Mouse (Mus musculus): ENCODE results near the gene Nlrp6. TPM values are rescaled to one million over a fixed set of nuclear protein-coding genes. Genes with fewer than 3 reads are reported as not detected.

The Nlrp6 gene
- polyA plus RNA-seq (2014; fragmentation: Illumina TruSeq; extraction: RNeasy Lipid Tissue Mini Kit (QIAGEN cat#74804); ENCODE audit: low read depth, low replicate concordance): not detected

DNA sequence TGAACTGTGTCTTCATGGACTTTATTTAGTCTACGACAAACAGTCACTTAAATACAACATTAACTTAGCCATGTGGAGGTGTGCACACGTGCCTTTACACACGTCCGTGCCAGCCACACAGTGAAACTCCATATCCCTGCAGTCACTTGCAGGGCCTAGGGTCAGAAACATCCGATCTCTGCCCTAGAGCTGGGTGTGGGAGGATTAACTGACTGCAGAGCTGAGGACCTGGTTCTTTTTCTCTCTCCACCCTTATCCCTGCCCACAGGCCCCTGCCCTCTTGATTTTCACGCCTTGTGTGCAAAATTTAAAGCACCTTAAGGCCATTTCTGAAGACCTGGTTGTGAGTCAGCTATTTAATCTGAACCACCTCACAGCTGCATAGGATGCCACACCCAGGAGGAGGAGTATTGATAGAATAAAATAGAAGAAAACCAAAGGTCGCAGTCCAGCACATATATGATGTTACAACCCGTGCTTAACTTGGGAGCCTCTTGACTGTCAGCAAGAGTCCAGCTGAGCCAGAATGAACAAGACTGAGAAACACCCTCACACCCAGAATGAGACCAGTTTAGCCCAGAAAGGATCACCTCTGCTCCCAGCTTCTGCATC, at the start of gene Nlrp6:
Nlrp6 (plus strand) TSS at position 485 of the 612 bp plus-strand sequence.

DNA sequence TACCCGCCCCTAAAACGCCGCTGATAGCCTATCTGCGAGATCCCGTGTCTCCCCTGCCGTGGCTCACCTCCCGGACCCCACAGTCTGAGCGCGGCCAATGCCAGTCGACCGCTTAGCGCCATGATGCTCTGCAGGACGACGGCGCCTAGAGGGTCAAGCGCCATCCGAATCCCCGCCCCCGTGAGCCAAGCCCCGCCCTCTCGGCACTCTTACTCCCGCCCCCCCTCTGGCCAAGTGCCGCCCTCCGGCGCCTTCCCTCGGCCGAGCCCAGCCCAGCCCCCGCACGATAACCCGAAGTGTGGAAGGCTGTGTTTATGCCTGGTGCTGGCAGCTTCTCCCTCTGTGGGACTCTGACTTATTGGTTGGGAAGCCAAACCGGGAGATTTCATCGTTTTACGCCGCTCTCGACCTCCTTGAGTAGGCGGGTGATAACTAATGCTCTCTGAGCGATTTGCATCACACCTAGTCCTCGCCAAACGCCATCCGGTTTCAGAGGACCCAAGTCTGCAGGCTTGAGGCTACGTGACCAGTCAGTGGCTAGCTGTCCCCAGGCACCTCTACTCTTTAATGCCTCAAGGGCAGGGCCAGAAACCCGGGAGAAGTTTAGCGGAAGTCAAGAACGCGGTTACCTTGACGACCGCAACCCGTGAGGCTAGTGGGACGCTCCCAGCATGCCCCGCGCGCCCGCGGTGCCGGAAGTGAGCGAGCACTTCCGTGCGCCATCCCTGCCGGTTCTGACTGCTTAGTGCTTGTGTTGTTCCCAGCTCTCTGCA, 38.8 kb upstream of the Nlrp6 start, which contains the start of the genes Psmd13 and Sirt3:
Psmd13 (plus strand) TSS at position 273 of the 773 bp plus-strand sequence.
Sirt3 (minus strand) TSS at position 614 of the 773 bp plus-strand sequence.

DNA sequence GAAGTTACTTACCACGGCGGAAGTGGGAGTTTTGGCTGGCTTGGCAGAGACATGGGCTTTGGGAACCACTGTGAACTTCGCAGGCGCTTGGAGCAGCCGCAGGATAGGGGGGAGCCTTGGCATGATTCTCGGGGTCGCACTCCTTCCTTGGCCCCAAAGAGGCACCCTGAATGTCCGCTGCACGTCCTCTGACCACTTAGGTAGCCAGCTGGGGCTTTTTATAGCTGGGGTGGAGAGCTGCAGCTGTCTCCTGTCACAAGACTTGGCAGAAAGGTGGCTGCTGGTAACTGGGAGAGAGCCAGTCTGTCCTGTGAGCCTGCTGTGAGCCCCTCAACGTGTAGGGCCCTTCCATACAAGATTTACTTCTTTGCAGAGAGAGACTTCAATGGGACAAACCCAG, 20.5 kb upstream of the Nlrp6 start, which contains the start of gene Cox8b:
Cox8b (minus strand) TSS at position 227 of the 400 bp plus-strand sequence.

DNA sequence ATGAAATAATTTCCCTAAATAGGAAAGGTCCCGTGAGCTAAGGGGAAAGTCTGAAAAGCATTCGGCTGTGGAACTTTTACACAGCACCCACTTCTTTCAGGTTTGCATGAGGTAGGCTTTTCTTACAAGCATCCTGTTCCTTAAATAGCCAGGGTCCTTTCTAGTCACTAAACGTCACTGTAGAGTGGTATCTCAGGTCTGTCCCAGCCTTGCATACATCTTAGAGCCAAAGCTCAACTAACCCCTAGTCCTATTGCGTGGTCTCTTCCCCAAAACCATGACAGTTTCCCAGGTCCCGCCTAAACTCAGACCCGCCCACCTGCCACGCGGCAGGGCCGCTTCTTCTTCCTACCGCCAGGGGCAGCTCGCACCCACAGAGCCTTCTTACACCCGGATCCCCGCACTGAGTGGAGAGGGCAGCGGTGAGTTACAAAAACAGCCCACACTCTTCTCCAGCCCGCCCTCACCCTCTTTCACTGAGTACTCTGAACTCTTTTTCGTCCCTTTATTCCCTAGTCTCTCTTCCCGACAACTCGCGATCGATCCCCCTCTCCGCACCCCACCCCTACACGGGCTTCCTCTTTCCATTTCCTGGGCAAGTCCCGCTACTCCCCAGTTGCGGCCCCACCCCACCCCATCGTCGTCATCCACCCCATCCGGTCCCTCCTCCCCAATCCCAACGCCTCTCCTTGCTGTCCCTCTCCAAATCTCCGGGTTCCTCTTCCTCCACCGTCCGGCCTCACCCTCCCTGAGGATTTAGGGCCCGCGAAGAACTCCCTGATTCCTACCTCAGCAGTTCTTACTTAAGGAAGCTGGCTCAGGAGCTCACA, 20.7 kb downstream of the Nlrp6 start, which contains the start of gene Pgghg:
Pgghg (plus strand) TSS at position 170 of the 830 bp plus-strand sequence.

DNA sequence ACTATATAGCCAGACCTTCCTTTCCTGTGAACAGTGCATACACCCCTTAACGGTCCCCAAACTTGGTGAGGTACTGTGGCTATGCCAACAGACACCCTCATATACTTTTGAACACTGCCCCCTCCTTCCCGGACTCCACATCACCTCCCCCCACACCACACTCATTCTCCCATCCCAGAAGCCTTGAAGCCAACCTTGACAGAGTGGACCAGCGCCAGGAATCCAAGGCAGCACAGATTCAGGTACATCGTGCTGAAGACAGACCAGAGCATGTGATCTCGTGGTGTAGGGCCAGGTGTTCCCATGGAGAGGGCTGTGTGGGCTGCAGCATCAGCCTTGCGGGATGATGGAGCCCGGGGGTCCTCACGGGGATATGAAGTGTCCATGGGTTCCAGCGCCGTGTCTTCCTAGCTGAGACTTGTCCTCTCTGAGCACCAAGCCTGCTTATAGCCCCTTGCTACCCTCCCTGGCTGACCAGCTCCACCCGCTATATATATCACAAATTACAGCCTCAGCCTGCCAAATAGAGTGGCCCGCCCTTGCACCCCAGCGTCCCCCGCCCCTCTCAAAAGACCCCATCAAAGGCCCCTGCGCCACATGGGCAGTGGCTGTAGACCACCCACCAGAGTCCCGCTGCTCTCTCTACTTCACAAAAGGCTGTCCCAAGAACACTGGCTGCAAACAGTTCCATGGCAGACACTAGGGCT, 29.3 kb downstream of the Nlrp6 start, which contains the start of gene Ifitm5:
Ifitm5 (minus strand) TSS at position 468 of the 707 bp plus-strand sequence.

DNA sequence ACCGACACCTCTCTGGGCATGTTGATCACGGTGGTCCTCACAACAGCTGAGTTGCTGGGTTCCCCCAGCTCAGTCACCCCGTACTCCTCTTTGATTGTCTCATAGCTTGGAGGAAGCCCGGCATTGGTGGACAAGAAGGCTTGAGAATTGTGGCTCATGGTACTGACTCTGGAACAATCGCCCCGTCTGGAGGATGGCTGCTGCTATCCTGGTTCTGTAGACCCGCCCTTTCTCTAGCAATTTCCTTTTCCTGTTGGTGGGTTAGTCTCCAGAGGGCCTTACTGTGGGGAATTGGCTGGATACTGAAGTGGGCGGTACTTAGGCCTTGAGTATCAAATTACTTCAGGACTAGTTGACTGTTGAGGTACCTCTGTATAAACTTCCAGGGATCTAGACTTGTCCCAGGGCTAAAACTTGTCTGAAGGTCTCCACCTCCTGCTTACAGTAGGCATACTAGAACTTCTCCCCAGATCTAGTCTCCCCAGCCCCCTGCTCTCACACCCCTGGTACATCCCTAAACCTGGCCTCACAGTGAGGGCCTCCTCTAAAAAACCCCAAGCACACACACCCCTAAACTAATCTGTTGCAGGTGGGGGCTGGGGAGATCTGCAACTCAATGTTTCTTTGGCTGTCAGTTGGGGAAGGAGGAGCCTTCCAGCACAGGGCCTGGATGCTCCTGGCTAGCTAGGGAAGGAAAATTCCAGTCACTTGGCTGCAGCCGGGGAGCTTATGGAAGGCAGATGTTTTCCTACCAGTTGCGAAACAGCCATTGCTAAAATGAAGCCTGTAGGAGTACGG, 35.3 kb downstream of the Nlrp6 start, which contains the start of the genes Gm45717 and Ifitm2:
Gm45717 (minus strand) TSS at position 180 of the 798 bp plus-strand sequence.
Ifitm2 (minus strand) TSS at position 230 of the 798 bp plus-strand sequence.

DNA sequence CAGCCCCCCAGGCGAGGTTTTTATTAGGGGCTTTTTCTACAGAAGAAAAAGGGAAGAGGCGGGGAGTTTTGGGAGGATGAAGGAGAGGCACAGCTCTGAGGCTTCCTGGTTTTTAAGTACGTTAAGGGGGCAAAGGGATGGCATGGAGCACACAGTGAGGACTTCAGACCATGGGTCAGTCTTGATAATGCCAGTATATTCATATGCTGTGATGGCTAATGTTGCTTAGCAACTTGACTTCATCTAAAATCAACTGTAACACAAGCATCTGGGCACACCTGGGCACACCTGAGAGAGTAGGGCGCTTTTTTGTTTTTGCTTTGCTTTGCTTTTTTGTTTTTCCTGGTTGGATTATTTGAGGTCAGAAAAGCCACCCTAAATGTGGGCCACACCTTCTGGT, 46.2 kb downstream of the Nlrp6 start, which contains the start of gene Ifitm1:
Ifitm1 (plus strand) TSS at position 301 of the 400 bp plus-strand sequence.

Other genes starting within 250 kb of the Nlrp6 start
- not detected for gene Olfr45, start 239.0 kb upstream of the Nlrp6 start, polyA plus RNA-seq (2014; fragmentation: Illumina TruSeq; extraction: RNeasy Lipid Tissue Mini Kit (QIAGEN cat#74804); ENCODE audit: low read depth, low replicate concordance)
- gene Olfr541, start 223.6 kb upstream of the Nlrp6 start, polyA plus RNA-seq (2014; fragmentation: Illumina TruSeq; extraction: RNeasy Lipid Tissue Mini Kit (QIAGEN cat#74804); ENCODE audit: low read depth, low replicate concordance): not detected
- gene Cyp2e1, start 157.2 kb upstream of the Nlrp6 start, polyA plus RNA-seq (2014; fragmentation: Illumina TruSeq; extraction: RNeasy Lipid Tissue Mini Kit (QIAGEN cat#74804); ENCODE audit: low read depth, low replicate concordance): 21.8 TPM
- not detected for gene Syce1, start 133.1 kb upstream of the Nlrp6 start, polyA plus RNA-seq (2014; fragmentation: Illumina TruSeq; extraction: RNeasy Lipid Tissue Mini Kit (QIAGEN cat#74804); ENCODE audit: low read depth, low replicate concordance)
- 0.18 TPM for gene Zfp941, start 98.7 kb upstream of the Nlrp6 start, polyA plus RNA-seq (2014; fragmentation: Illumina TruSeq; extraction: RNeasy Lipid Tissue Mini Kit (QIAGEN cat#74804); ENCODE audit: low read depth, low replicate concordance)
- gene Urah, start 85.9 kb upstream of the Nlrp6 start, polyA plus RNA-seq (2014; fragmentation: Illumina TruSeq; extraction: RNeasy Lipid Tissue Mini Kit (QIAGEN cat#74804); ENCODE audit: low read depth, low replicate concordance): 1.8 TPM
- 35.3 TPM for gene Scgb1c1, start 75.4 kb upstream of the Nlrp6 start, polyA plus RNA-seq (2014; fragmentation: Illumina TruSeq; extraction: RNeasy Lipid Tissue Mini Kit (QIAGEN cat#74804); ENCODE audit: low read depth, low replicate concordance)
- gene Odf3, start 73.1 kb upstream of the Nlrp6 start, polyA plus RNA-seq (2014; fragmentation: Illumina TruSeq; extraction: RNeasy Lipid Tissue Mini Kit (QIAGEN cat#74804); ENCODE audit: low read depth, low replicate concordance): not detected
- not detected for gene Gm45785, start 64.6 kb upstream of the Nlrp6 start, polyA plus RNA-seq (2014; fragmentation: Illumina TruSeq; extraction: RNeasy Lipid Tissue Mini Kit (QIAGEN cat#74804); ENCODE audit: low read depth, low replicate concordance)
- gene Ric8a, start 63.9 kb upstream of the Nlrp6 start, polyA plus RNA-seq (2014; fragmentation: Illumina TruSeq; extraction: RNeasy Lipid Tissue Mini Kit (QIAGEN cat#74804); ENCODE audit: low read depth, low replicate concordance): 22.6 TPM
- 12.4 TPM for gene Bet1l, start 63.3 kb upstream of the Nlrp6 start, polyA plus RNA-seq (2014; fragmentation: Illumina TruSeq; extraction: RNeasy Lipid Tissue Mini Kit (QIAGEN cat#74804); ENCODE audit: low read depth, low replicate concordance)
- gene Psmd13, start 38.9 kb upstream of the Nlrp6 start, polyA plus RNA-seq (2014; fragmentation: Illumina TruSeq; extraction: RNeasy Lipid Tissue Mini Kit (QIAGEN cat#74804); ENCODE audit: low read depth, low replicate concordance): 93.8 TPM
- 77.7 TPM for gene Sirt3, start 38.6 kb upstream of the Nlrp6 start, polyA plus RNA-seq (2014; fragmentation: Illumina TruSeq; extraction: RNeasy Lipid Tissue Mini Kit (QIAGEN cat#74804); ENCODE audit: low read depth, low replicate concordance)
- 3,602 TPM for gene Cox8b, start 20.5 kb upstream of the Nlrp6 start, polyA plus RNA-seq (2014; fragmentation: Illumina TruSeq; extraction: RNeasy Lipid Tissue Mini Kit (QIAGEN cat#74804); ENCODE audit: low read depth, low replicate concordance)
- 6.1 TPM for gene Pgghg, start 20.5 kb downstream of the Nlrp6 start, polyA plus RNA-seq (2014; fragmentation: Illumina TruSeq; extraction: RNeasy Lipid Tissue Mini Kit (QIAGEN cat#74804); ENCODE audit: low read depth, low replicate concordance)
- gene Ifitm5, start 29.4 kb downstream of the Nlrp6 start, polyA plus RNA-seq (2014; fragmentation: Illumina TruSeq; extraction: RNeasy Lipid Tissue Mini Kit (QIAGEN cat#74804); ENCODE audit: low read depth, low replicate concordance): 0.92 TPM
- gene Gm45717, start 35.0 kb downstream of the Nlrp6 start, polyA plus RNA-seq (2014; fragmentation: Illumina TruSeq; extraction: RNeasy Lipid Tissue Mini Kit (QIAGEN cat#74804); ENCODE audit: low read depth, low replicate concordance): not detected
- gene Ifitm2, start 35.1 kb downstream of the Nlrp6 start, polyA plus RNA-seq (2014; fragmentation: Illumina TruSeq; extraction: RNeasy Lipid Tissue Mini Kit (QIAGEN cat#74804); ENCODE audit: low read depth, low replicate concordance): 168 TPM
- gene Ifitm1, start 46.3 kb downstream of the Nlrp6 start, polyA plus RNA-seq (2014; fragmentation: Illumina TruSeq; extraction: RNeasy Lipid Tissue Mini Kit (QIAGEN cat#74804); ENCODE audit: low read depth, low replicate concordance): 10.8 TPM
- gene Ifitm3, start 89.9 kb downstream of the Nlrp6 start, polyA plus RNA-seq (2014; fragmentation: Illumina TruSeq; extraction: RNeasy Lipid Tissue Mini Kit (QIAGEN cat#74804); ENCODE audit: low read depth, low replicate concordance): 220 TPM
- gene Ifitm6, start 97.0 kb downstream of the Nlrp6 start, polyA plus RNA-seq (2014; fragmentation: Illumina TruSeq; extraction: RNeasy Lipid Tissue Mini Kit (QIAGEN cat#74804); ENCODE audit: low read depth, low replicate concordance): 0.84 TPM
- not detected for gene Gm17387, start 108.2 kb downstream of the Nlrp6 start, polyA plus RNA-seq (2014; fragmentation: Illumina TruSeq; extraction: RNeasy Lipid Tissue Mini Kit (QIAGEN cat#74804); ENCODE audit: low read depth, low replicate concordance)
- gene B4galnt4, start 140.2 kb downstream of the Nlrp6 start, polyA plus RNA-seq (2014; fragmentation: Illumina TruSeq; extraction: RNeasy Lipid Tissue Mini Kit (QIAGEN cat#74804); ENCODE audit: low read depth, low replicate concordance): not detected
- not detected for gene Pkp3, start 157.3 kb downstream of the Nlrp6 start, polyA plus RNA-seq (2014; fragmentation: Illumina TruSeq; extraction: RNeasy Lipid Tissue Mini Kit (QIAGEN cat#74804); ENCODE audit: low read depth, low replicate concordance)
- 8.4 TPM for gene Sigirr, start 179.7 kb downstream of the Nlrp6 start, polyA plus RNA-seq (2014; fragmentation: Illumina TruSeq; extraction: RNeasy Lipid Tissue Mini Kit (QIAGEN cat#74804); ENCODE audit: low read depth, low replicate concordance)
- gene Ano9, start 196.9 kb downstream of the Nlrp6 start, polyA plus RNA-seq (2014; fragmentation: Illumina TruSeq; extraction: RNeasy Lipid Tissue Mini Kit (QIAGEN cat#74804); ENCODE audit: low read depth, low replicate concordance): not detected
- gene Ptdss2, start 201.5 kb downstream of the Nlrp6 start, polyA plus RNA-seq (2014; fragmentation: Illumina TruSeq; extraction: RNeasy Lipid Tissue Mini Kit (QIAGEN cat#74804); ENCODE audit: low read depth, low replicate concordance): 29.2 TPM